8 mouse cellular contexts compared by ENCODE assay signal in genomic region chr14:27114362-27115274, GRCm38 (mm10). TPM values are rescaled to one million over a fixed set of nuclear protein-coding genes. Genes with fewer than 3 reads are reported as not detected.
DNase-seq lines count a peak whose midpoint lies in the region; ATAC-seq and TF ChIP-seq lines count a peak whose summit lies in the region.

Arhgef3 (plus strand) TSS chr14:27114899.

- 0 out of 2 replicates have a peak, but pooled peaks cover 12% of the 10 kb centered on the region for H3K4me1 ChIP-seq in intestine, embryonic 15.5 days (replicated peaks)
- H3K4me1 ChIP-seq in limb, embryonic 14.5 days (ENCODE audit: control insufficient read depth, insufficient read depth, low read length), result peaks cover 5% of the 10 kb centered on the region; the same call in 1 of the 2 replicates
- peaks cover 4% of the 10 kb centered on the region for H3K4me1 ChIP-seq in midbrain, embryonic 14.5 days (ENCODE audit: control insufficient read depth, insufficient read depth, low read length)

- peak within 1 kb of the TSS; percentile 99 for H3K4me2 ChIP-seq in intestine, embryonic 15.5 days (replicated peaks)
- peak within 1 kb of the TSS; percentile 99 for H3K4me2 ChIP-seq in limb, embryonic 14.5 days (replicated peaks; ENCODE audit: low read depth, low read length, severe bottlenecking)
- peak within 1 kb of the TSS; percentile 99 for H3K4me2 ChIP-seq in midbrain, embryonic 14.5 days (ENCODE audit: low read length)

- TF ChIP-seq POLR2A in limb, embryonic 14.5 days (IDR thresholded peaks at IDR 0.05; ENCODE audit: borderline replicate concordance, extremely low read depth, insufficient read depth, insufficient read length), result no peak

- peak within 1 kb of the TSS; percentile 64 for H3K4me3 ChIP-seq in intestine, embryonic 15.5 days (replicated peaks)
- peak within 1 kb of the TSS; percentile 61 for H3K4me3 ChIP-seq in limb, embryonic 14.5 days (replicated peaks; ENCODE audit: low read length)
- peak within 1 kb of the TSS; percentile 45 for H3K4me3 ChIP-seq in midbrain, embryonic 14.5 days (replicated peaks; ENCODE audit: low read depth, low read length)

- H3K9me3 ChIP-seq in intestine, embryonic 15.5 days, result no peaks in the 10 kb centered on the region
- H3K9me3 ChIP-seq in limb, embryonic 14.5 days (ENCODE audit: control insufficient read depth, low read length), result no peaks in the 10 kb centered on the region
- H3K9me3 ChIP-seq in midbrain, embryonic 14.5 days (ENCODE audit: control insufficient read depth, low read length), result no peaks in the 10 kb centered on the region

- no peaks in the 10 kb centered on the region for H3K36me3 ChIP-seq in intestine, embryonic 15.5 days
- H3K36me3 ChIP-seq in limb, embryonic 14.5 days (ENCODE audit: control insufficient read depth, insufficient read depth, low read length), result no peaks in the 10 kb centered on the region
- no peaks in the 10 kb centered on the region for H3K36me3 ChIP-seq in midbrain, embryonic 14.5 days (ENCODE audit: control insufficient read depth, insufficient read depth, low read length)

- WGBS in intestine, embryonic 15.5 days, result under 1% methylated on average over 55 of the region's 58 CpGs
- WGBS in limb, embryonic 14.5 days, result 3% methylated on average over 51 of the region's 58 CpGs
- WGBS in midbrain, embryonic 14.5 days, result 1% methylated on average over 58 of the region's 58 CpGs

- peak; percentile 2 for DNase-seq in cerebellum, adult 11 months
- DNase-seq in cerebellum, adult 8-10 months, result no peak
- peak; percentile 34 to 61 for DNase-seq in cerebellum, postnatal 25 days
- no peak for DNase-seq in gonadal fat pad, adult 2 months (ENCODE audit: low read depth)
- no peak for DNase-seq in limb, embryonic 14.5 days (ENCODE audit: low spot score)
- DNase-seq in midbrain, embryonic 14.5 days, result peak; percentile 51
- peak; percentile 68 for DNase-seq in testis, postnatal 14 days (ENCODE audit: low spot score)

- H3K9ac ChIP-seq in intestine, embryonic 15.5 days, result peak within 1 kb of the TSS; percentile 70
- H3K9ac ChIP-seq in limb, embryonic 14.5 days (ENCODE audit: low read depth, low read length, severe bottlenecking), result peak within 1 kb of the TSS; percentile 54
- peak within 1 kb of the TSS; percentile 42 for H3K9ac ChIP-seq in midbrain, embryonic 14.5 days (replicated peaks; ENCODE audit: low read length)

- 0 out of 2 replicates have a peak, but pooled peaks cover 3% of the 10 kb centered on the region for H3K27me3 ChIP-seq in intestine, embryonic 15.5 days (replicated peaks)
- peaks cover 8% of the 10 kb centered on the region; the same call in 1 of the 2 replicates for H3K27me3 ChIP-seq in limb, embryonic 14.5 days (ENCODE audit: control insufficient read depth, insufficient read depth, low read length)
- peaks cover 21% of the 10 kb centered on the region for H3K27me3 ChIP-seq in midbrain, embryonic 14.5 days (ENCODE audit: control insufficient read depth, insufficient read depth, low read length)

- peak; percentile 94 for ATAC-seq in intestine, embryonic 15.5 days
- ATAC-seq in limb, embryonic 14.5 days (ENCODE audit: low FRiP score, low read depth), result peak; percentile 83
- peak; percentile 60; the same call in 1 of the 2 replicates for ATAC-seq in midbrain, embryonic 14.5 days (ENCODE audit: low FRiP score, low TSS enrichment)

- H3K27ac ChIP-seq in intestine, embryonic 15.5 days, result no peak within 1 kb of the TSS
- H3K27ac ChIP-seq in limb, embryonic 14.5 days (replicated peaks; ENCODE audit: low read depth, low read length), result no peak within 1 kb of the TSS
- no peak within 1 kb of the TSS for H3K27ac ChIP-seq in midbrain, embryonic 14.5 days (replicated peaks; ENCODE audit: low read depth, low read length)

RNA-seq across cellular contexts. Expression of gene Arhgef3, which starts in this region (rescaled TPM):
- polyA plus RNA-seq in gonadal fat pad, adult 2 months (2012; rRNA removed), result 11.9 and 12.2 TPM in 2 replicates
- 12.7 and 13.9 TPM in 2 replicates for polyA plus RNA-seq in intestine, embryonic 15.5 days (2015; fragmentation: Nextera tagmentation; extraction: Ambion mirVana)
- polyA plus RNA-seq in limb, embryonic 14.5 days (2012; rRNA removed), result 14.3 and 14.8 TPM in 2 replicates
- 22.5 and 26.1 TPM in 2 replicates for polyA plus RNA-seq in limb, embryonic 14.5 days (2014; fragmentation: Nextera tagmentation; extraction: Ambion mirVana)
- polyA plus RNA-seq in midbrain, embryonic 14.5 days (2014; fragmentation: Nextera tagmentation; extraction: Ambion mirVana), result 5.3 and 5.5 TPM in 2 replicates

Comparison
In these comparisons a context has a peak if more than half of its experiments do, and no peak if none do; other contexts are left out.
1. DNase-seq: peak in cerebellum, adult 11 months (single experiment), cerebellum, postnatal 25 days (2 of 2), midbrain, embryonic 14.5 days (single experiment) and testis, postnatal 14 days (single experiment); none in cerebellum, adult 8-10 months (single experiment), gonadal fat pad, adult 2 months (single experiment) and limb, embryonic 14.5 days (single experiment).
2. Peak in every context shown above with its lines, with median percentiles within 50 percentile points of each other: ATAC-seq, H3K4me2 ChIP-seq, H3K4me3 ChIP-seq and H3K9ac ChIP-seq.